Mouse (Mus musculus): ENCODE data around the gene Trmt13. TPM values are rescaled to one million over a fixed set of nuclear protein-coding genes. Genes with fewer than 3 reads are reported as not detected.
"Not testable (repeated sequence)": the region's sequence is repeated elsewhere in the genome, so short reads cannot be mapped to it uniquely, and the experiment has no call there.

Gene Trmt13
- polyA plus RNA-seq (2015; fragmentation: Nextera tagmentation; extraction: Ambion mirVana): 29.3 and 31.8 TPM in 2 replicates

DNA sequence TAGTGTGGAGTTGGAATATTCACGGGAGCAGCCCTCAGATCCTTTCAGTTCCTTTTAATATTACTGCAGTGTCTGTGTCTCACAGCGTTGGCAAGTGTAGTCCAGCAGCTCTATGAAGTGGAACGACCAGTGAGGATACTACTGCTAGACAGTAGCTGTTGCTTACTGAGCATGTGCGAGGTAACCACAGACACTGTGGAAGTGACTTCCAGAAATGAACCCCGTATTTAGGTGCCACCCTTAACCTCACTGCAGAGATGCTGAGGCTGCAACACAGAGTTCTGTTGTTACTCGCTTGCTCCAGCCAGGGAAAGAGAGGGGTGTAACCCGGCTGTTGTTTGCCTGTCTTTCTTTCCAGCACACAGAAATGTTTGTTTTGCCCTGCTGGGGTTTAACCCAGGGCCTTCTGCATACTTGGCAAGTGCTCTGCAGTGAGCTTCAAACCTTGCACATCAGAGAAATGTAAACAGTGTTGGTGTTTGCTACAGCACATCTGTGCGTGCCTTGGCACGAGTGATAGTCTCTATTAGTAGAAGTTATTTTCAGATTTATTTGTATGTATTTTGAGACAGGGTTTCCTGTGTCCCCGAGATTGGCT, at the start of gene Trmt13:
Gene Trmt13 (minus strand): TSS at position 293 of the 598 bp plus-strand sequence.
- Histone ChIP-seq H3K4me2 (ENCODE audit: low read length) (no peak within 1 kb of the TSS), H3K27me3 (ENCODE audit: control insufficient read depth, insufficient read depth, low read depth, low read length) (no peaks in the 10 kb centered on the region), H3K9ac (ENCODE audit: low read depth, low read length) (no peak within 1 kb of the TSS), H3K9me3 (replicated peaks; ENCODE audit: control insufficient read depth, low read length, poor library complexity, severe bottlenecking) (no peaks in the 10 kb centered on the region), H3K4me1 (ENCODE audit: control insufficient read depth, insufficient read depth, low read length) (no peaks in the 10 kb centered on the region), H3K4me3 (ENCODE audit: low read depth, low read length) (no peak within 1 kb of the TSS), H3K36me3 (ENCODE audit: control insufficient read depth, insufficient read depth, low read length) (peaks cover 7% of the 10 kb centered on the region; the same call in 1 of the 2 replicates), H3K27ac (ENCODE audit: low read length) (no peak within 1 kb of the TSS)
- no peak for ATAC-seq
- WGBS: 84% methylated on average over 10 of the region's 10 CpGs

DNA sequence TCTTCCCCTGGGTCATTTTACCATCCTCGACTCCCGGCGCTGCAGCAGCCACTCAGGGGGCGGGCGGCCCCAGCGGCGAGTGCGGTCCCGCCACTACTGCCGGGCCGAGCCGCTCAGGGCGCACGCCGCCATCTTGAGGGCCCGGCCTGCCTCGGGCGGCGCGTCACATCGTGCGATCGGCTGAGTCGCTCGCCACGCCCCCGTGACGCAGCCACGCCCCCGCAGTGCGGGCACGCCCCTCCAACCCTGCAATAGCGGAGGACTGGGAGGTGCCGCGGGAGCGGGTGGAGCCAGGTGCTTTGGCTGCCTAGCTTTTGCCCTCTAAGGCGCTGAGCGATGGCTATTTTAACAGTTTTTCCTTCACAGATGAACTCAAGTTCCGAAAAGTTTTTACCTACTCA, 48.1 kb upstream of the Trmt13 start, which contains the start of gene Mfsd14a:
Gene Mfsd14a (minus strand): TSS at position 215 of the 401 bp plus-strand sequence.
- Histone ChIP-seq H3K4me2 (ENCODE audit: low read length) (peak within 1 kb of the TSS; percentile 81), H3K4me3 (ENCODE audit: low read depth, low read length) (peak within 1 kb of the TSS; percentile 99), H3K36me3 (ENCODE audit: control insufficient read depth, insufficient read depth, low read length) (no peaks in the 10 kb centered on the region), H3K9ac (ENCODE audit: low read depth, low read length) (peak within 1 kb of the TSS; percentile 99), H3K27me3 (ENCODE audit: control insufficient read depth, insufficient read depth, low read depth, low read length) (no peaks in the 10 kb centered on the region), H3K27ac (ENCODE audit: low read length) (peak within 1 kb of the TSS; percentile 92), H3K4me1 (ENCODE audit: control insufficient read depth, insufficient read depth, low read length) (peaks cover 30% of the 10 kb centered on the region), H3K9me3 (replicated peaks; ENCODE audit: control insufficient read depth, low read length, poor library complexity, severe bottlenecking) (no peaks in the 10 kb centered on the region)
- ATAC-seq: peak; percentile 99
- under 1% methylated on average over 27 of the region's 39 CpGs for WGBS

DNA sequence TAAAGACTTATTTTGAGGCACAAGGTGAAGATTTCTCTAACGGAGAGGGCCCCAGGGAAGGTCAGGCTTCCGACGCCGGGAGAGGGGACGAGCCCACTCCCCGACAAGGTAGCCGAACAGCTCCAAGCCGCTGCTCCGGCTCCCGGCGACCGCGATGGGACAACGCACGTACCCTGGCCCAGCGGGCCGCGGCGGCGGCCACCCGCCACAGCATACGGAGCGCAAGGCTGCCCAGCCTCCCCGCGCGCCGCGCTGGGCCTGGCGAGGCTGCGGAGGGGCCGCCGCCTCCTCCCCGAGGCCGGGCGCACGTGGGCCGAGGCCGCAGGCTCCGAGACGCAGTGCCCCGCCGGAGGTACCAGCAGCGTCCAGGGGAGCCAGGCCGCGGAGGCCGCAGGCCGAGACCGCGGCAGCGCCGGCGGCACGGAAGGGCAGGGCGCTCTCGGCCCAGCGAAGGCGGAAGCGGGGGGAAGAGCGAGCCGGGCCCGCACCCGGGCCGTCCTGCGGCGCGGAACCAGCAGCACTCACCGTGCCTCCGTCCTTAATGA, 47.6 kb upstream of the Trmt13 start:
- Histone ChIP-seq H3K4me3 (ENCODE audit: low read depth, low read length) (peak overlapping the region; percentile 99), H3K4me2 (ENCODE audit: low read length) (peak overlapping the region; percentile 81), H3K9ac (ENCODE audit: low read depth, low read length) (peak overlapping the region; percentile 99), H3K27ac (ENCODE audit: low read length) (peak overlapping the region; percentile 92), H3K4me1 (ENCODE audit: control insufficient read depth, insufficient read depth, low read length) (peaks cover 34% of the 10 kb centered on the region), H3K9me3 (replicated peaks; ENCODE audit: control insufficient read depth, low read length, poor library complexity, severe bottlenecking) (no peaks in the 10 kb centered on the region), H3K27me3 (ENCODE audit: control insufficient read depth, insufficient read depth, low read depth, low read length) (no peaks in the 10 kb centered on the region), H3K36me3 (ENCODE audit: control insufficient read depth, insufficient read depth, low read length) (no peaks in the 10 kb centered on the region)
- ATAC-seq: peak; percentile 89
- under 1% methylated on average over 65 of the region's 68 CpGs for WGBS

DNA sequence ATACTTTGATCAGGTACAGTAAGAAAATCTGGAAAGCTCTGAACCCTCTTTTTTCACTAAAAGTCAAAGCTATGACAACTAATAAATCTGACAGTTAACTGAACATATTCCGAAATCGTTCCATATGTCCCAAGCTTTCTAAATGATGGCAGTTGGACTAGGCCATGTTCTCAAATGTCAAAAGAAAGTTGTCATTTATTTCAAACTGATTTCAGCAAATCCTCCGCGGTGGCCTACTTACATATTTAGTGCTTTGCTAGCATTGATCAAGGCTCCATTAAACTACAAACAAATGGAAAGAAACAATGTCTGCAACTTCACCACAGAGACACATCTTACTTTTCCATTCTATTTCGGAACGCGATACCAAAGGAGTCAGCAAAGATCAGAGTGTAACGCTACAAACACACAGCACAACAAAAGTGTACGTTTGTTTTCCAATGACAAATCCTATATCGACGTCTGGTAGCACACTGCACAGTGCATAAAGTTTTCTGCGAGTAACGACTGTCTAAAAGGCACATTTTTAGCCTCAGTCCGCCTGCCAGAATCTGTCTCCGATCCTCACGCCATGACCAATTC, 47.0 kb upstream of the Trmt13 start:
- H3K4me3 ChIP-seq (ENCODE audit: low read depth, low read length): peak overlapping the region; percentile 99
- peak overlapping the region; percentile 92 for H3K27ac ChIP-seq (ENCODE audit: low read length)
- H3K9ac ChIP-seq (ENCODE audit: low read depth, low read length): peak overlapping the region; percentile 99
- H3K27me3 ChIP-seq (ENCODE audit: control insufficient read depth, insufficient read depth, low read depth, low read length): no peaks in the 10 kb centered on the region
- H3K9me3 ChIP-seq (replicated peaks; ENCODE audit: control insufficient read depth, low read length, poor library complexity, severe bottlenecking): no peaks in the 10 kb centered on the region
- H3K4me1 ChIP-seq (ENCODE audit: control insufficient read depth, insufficient read depth, low read length): peaks cover 35% of the 10 kb centered on the region
- H3K36me3 ChIP-seq (ENCODE audit: control insufficient read depth, insufficient read depth, low read length): no peaks in the 10 kb centered on the region
- peak overlapping the region; percentile 81 for H3K4me2 ChIP-seq (ENCODE audit: low read length)
- WGBS: 8% methylated on average over 16 of the region's 16 CpGs
- 0 out of 2 replicates have a peak, but pooled peaks have one; percentile 0 for ATAC-seq

DNA sequence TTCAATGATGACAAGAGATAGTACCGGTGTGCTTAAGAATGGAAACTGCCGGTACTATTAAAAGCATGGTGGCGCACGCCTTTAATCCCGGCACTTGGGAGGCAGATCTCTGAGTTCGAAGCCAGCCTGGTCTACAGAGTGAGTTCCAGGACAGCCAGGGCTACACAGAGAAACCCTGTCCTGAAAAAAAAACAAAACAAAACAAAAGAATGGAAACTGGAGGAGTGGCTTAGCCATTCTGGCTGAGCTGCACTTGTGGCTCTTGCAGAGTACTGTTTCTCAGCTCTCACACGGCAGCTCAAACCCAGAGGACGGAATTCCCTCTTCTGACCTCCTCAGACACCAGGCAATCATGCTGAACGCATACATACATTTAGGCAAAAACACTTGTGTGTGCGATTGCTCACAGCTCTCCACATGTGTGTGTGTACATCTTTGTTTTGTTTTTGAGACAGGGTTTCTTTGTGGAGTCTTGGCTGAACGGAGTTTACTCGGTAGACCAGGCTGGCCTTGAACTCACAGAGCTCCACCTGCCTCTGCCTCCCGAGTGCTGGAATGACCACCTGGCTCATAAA, 45.6 kb upstream of the Trmt13 start:
- Histone ChIP-seq H3K4me2 (ENCODE audit: low read length) (0 out of 2 replicates have a peak overlapping the region, but pooled peaks have one; percentile 7), H3K27me3 (ENCODE audit: control insufficient read depth, insufficient read depth, low read depth, low read length) (no peaks in the 10 kb centered on the region), H3K9ac (ENCODE audit: low read depth, low read length) (no peak overlapping the region), H3K36me3 (ENCODE audit: control insufficient read depth, insufficient read depth, low read length) (no peaks in the 10 kb centered on the region), H3K4me3 (ENCODE audit: low read depth, low read length) (no peak overlapping the region), H3K9me3 (replicated peaks; ENCODE audit: control insufficient read depth, low read length, poor library complexity, severe bottlenecking) (no peaks in the 10 kb centered on the region), H3K27ac (ENCODE audit: low read length) (no peak overlapping the region), H3K4me1 (ENCODE audit: control insufficient read depth, insufficient read depth, low read length) (peaks cover 35% of the 10 kb centered on the region)
- ATAC-seq: no peak
- WGBS: 81% methylated on average over 13 of the region's 13 CpGs

DNA sequence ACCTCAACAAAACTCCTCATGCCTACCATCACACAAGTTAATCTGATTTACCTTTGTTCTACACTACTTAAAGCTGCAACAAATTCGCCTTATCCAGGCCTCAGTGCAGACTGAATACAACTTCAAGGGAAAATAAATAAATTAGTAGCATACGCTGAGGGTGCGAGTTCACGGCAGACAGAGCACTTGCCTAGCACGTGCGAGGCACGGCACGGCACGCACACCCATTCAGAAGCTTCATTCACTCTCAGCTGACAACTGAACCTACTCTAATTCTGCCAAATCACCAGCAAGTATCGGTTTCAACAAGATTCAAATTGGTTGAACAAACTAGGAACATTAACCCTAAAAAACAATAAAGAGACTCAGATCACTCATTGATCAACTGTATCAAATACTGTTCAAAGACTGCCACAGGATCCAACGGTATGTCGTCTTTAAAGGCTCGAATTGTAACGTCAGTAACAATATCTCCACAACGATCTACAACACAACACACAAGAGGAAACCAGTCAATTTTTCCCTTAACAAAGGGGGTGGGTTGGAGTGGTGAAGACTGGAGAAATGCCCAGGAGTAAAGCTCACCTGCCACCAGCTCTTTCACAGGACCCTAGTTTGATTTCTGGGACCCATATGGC, 44.7 kb upstream of the Trmt13 start:
- no peak overlapping the region for H3K27ac ChIP-seq (ENCODE audit: low read length)
- ATAC-seq: no peak
- no peaks in the 10 kb centered on the region for H3K36me3 ChIP-seq (ENCODE audit: control insufficient read depth, insufficient read depth, low read length)
- H3K4me3 ChIP-seq (ENCODE audit: low read depth, low read length): no peak overlapping the region
- no peak overlapping the region for H3K4me2 ChIP-seq (ENCODE audit: low read length)
- peaks cover 35% of the 10 kb centered on the region for H3K4me1 ChIP-seq (ENCODE audit: control insufficient read depth, insufficient read depth, low read length)
- H3K9ac ChIP-seq (ENCODE audit: low read depth, low read length): no peak overlapping the region
- no peaks in the 10 kb centered on the region for H3K27me3 ChIP-seq (ENCODE audit: control insufficient read depth, insufficient read depth, low read depth, low read length)
- H3K9me3 ChIP-seq (replicated peaks; ENCODE audit: control insufficient read depth, low read length, poor library complexity, severe bottlenecking): no peaks in the 10 kb centered on the region
- 56% methylated on average over 15 of the region's 15 CpGs for WGBS

DNA sequence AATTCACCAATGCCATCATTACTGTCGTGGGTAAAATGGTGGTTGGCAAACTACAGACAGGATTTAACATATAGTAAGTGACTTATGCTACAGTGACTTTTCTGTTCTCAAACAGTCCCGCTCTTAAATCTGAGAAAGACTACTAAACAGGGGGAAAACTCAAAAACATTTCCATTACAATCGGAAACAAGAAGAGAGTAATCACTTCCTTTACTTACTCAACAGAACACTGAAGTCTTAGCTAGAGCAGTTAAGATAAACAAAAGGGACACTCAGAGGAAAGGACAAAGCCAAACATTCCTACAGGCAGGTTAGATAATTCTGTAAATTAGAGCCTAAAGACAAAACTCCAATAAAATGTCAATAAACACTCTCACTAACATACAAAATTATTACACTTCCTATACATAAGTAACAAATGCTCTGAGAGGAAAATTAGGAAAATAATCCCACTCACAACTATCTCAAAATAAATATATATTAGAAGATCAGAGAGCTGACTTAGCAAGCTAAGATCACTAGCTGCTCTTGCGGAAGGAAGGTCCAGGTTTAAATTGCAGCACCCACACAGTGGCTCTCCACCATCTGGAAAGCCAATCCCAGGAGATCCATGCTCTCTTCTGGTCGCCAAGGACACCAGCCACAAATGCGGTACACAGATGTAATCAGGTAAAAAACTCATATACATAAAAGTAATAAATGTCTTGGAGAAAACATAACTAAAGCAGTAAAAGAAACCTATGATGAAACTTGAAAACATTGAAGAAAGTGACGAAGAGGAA, 42.0 kb upstream of the Trmt13 start:
- Histone ChIP-seq H3K4me3 (ENCODE audit: low read depth, low read length) (no peak overlapping the region), H3K27me3 (ENCODE audit: control insufficient read depth, insufficient read depth, low read depth, low read length) (no peaks in the 10 kb centered on the region), H3K4me1 (ENCODE audit: control insufficient read depth, insufficient read depth, low read length) (peaks cover 40% of the 10 kb centered on the region), H3K9me3 (replicated peaks; ENCODE audit: control insufficient read depth, low read length, poor library complexity, severe bottlenecking) (no peaks in the 10 kb centered on the region), H3K27ac (ENCODE audit: low read length) (no peak overlapping the region), H3K36me3 (ENCODE audit: control insufficient read depth, insufficient read depth, low read length) (no peaks in the 10 kb centered on the region), H3K9ac (ENCODE audit: low read depth, low read length) (no peak overlapping the region), H3K4me2 (ENCODE audit: low read length) (no peak overlapping the region)
- no peak for ATAC-seq
- WGBS: 79% methylated on average over 7 of the region's 7 CpGs

DNA sequence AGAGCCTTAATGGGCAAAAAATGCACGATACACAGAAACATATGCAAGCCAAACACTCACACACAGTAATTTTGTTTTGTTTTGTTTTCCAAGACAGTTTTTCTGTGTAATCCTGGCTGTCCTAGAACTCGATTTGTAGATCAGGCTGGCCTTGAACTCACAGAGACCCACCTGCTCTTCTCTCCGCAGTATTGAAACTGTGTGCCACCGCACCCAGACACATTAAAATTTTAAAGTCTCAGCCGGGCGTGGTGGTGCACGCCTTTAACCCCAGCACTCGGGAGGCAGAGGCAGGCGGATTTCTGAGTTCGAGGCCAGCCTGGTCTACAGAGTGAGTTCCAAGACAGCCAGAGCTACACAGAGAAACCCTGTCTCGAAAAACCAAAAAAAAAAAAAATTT, 39.7 kb upstream of the Trmt13 start:
- not testable (repeated sequence) for H3K9ac ChIP-seq (ENCODE audit: low read depth, low read length); H3K4me2 ChIP-seq (ENCODE audit: low read length); H3K27me3 ChIP-seq (ENCODE audit: control insufficient read depth, insufficient read depth, low read depth, low read length); H3K27ac ChIP-seq (ENCODE audit: low read length); H3K36me3 ChIP-seq (ENCODE audit: control insufficient read depth, insufficient read depth, low read length); H3K9me3 ChIP-seq (replicated peaks; ENCODE audit: control insufficient read depth, low read length, poor library complexity, severe bottlenecking); H3K4me3 ChIP-seq (ENCODE audit: low read depth, low read length); ATAC-seq
- WGBS: 97% methylated on average over 11 of the region's 11 CpGs
- H3K4me1 ChIP-seq (ENCODE audit: control insufficient read depth, insufficient read depth, low read length): peaks cover 19% of the 10 kb centered on the region

Measured in midbrain, embryonic 16.5 days (tissue).